Mouse (Mus musculus) heart, postnatal 0 days (tissue): ENCODE results near the gene Maml2.

ENCODE experiments used
- CTCF ChIP-seq: IDR thresholded peaks from 2 replicates; pipeline ENCODE4 v1.5.1; 2016; ENCODE audit warnings: antibody characterized with exemption, control low read depth, low read depth
- EP300 ChIP-seq: IDR thresholded peaks from 2 replicates; pipeline ENCODE4 v1.6.1; 2016; ENCODE audit warnings: antibody characterized with exemption, low read depth

DNA sequence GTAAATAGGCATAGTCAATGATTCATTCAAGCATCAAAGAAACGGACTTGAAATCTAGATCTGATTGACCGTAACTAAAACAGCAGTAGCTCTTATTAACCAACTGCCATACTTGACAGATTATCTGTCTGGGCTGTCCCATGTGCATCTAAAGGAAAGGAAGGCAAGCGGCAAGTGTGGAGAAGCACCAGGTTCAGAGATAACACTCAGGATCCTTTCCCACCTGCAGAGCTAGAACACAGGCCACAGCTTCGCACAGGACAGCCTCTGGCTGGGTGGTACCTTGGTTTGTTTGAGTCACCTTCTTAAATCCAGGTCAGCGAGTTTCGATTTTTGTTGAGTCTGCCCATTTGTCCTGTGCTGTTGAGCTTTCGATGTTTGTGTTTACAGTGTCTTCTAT is 240.4 kb downstream of the Maml2 start:
- no peak for TF ChIP-seq CTCF
- no peak for TF ChIP-seq EP300
